Comparison of ENCODE assay signal across 7 mouse cellular contexts in the genomic region with DNA sequence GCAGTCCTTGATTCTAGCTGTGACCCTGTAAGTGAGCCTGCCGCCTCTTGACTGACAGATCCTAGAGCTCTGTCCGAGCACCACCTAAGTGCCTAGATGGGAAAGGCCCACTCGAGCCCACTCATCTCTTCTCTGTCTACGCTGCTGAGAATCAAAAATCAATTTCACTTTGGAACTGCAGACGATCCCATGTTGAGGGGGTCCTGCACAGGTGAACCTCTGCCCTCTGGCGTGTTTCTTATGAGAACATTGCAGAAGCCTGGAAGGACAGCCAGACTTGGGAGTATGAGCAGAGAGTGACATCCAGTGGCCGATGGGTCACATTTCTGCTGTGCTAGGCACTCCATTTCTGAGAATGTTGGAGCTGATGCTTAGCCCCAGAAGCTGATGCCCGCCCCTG. TPM values are rescaled to one million over a fixed set of nuclear protein-coding genes. Genes with fewer than 3 reads are reported as not detected.
DNase-seq lines count a peak whose midpoint lies in the region; TF ChIP-seq lines count a peak whose summit lies in the region.

No protein-coding gene starts in this region.

- in situ Hi-C loops in CH12.LX (cut with MboI; ENCODE audit: low pct_ligation_motif_present, low pct_unique_long_range_greater_than_20kb, low sequenced_read_pairs), result loop anchor here (5.0 to 25.0 kb wide), 4 partner anchors 91 to 781 kb away; no protein-coding TSS in a partner anchor

- no peaks in the 10 kb centered on the region for H3K79me2 ChIP-seq in CH12.LX (replicated peaks; ENCODE audit: control insufficient read depth, extremely low read depth, insufficient read depth, poor library complexity, severe bottlenecking)

- H3K27ac ChIP-seq in CH12.LX (ENCODE audit: insufficient read depth, low read depth), result no peak overlapping the region

- H3K4me3 ChIP-seq in CH12.LX (replicated peaks in 1 of 3; ENCODE audit: low read depth in 2 of 3, low read length in 2 of 3, poor library complexity in 1 of 3), result peak overlapping the region; percentile 18 to 45 (median 41)

- peak; percentile 61 to 98; a peak in 3 of 4 replicates for TF ChIP-seq CTCF in CH12.LX (conservative IDR thresholded peaks at IDR 0.05 in 1 of 2, IDR thresholded peaks at IDR 0.05 in 1 of 2; ENCODE audit: low read depth in 2 of 2, low read length in 2 of 2)

- no peaks in the 10 kb centered on the region for H3K36me3 ChIP-seq in CH12.LX (replicated peaks in 1 of 2; ENCODE audit: control insufficient read depth in 1 of 2, insufficient read depth in 1 of 2, low read length in 1 of 2)

- peak overlapping the region; percentile 95 for H3K4me2 ChIP-seq in CH12.LX (ENCODE audit: insufficient read depth, low read depth, poor library complexity, severe bottlenecking)

- peak; percentile 76 to 78 for DNase-seq in B cell, adult 2 months
- DNase-seq in CH12.LX (ENCODE audit: extremely low read depth), result peak; percentile 89
- DNase-seq in c-Kit-positive CD71-positive TER-119-positive erythroid progenitor cells, embryonic 14.5 days (ENCODE audit: low spot score), result peak; percentile 26
- DNase-seq in heart, adult 9 months (ENCODE audit: low spot score in 2 of 2), result peak; percentile 12 to 39
- peak; percentile 17 to 50 for DNase-seq in kidney, postnatal 36 days
- DNase-seq in lung, postnatal 25 days (ENCODE audit: low spot score), result peak; percentile 75
- DNase-seq in right cerebral cortex, postnatal 14 days, result peak; percentile 16

- peak; percentile 99 for TF ChIP-seq RAD21 in CH12.LX (IDR thresholded peaks at IDR 0.05; ENCODE audit: low read depth, low read length)

- no peaks in the 10 kb centered on the region for H3K27me3 ChIP-seq in CH12.LX (replicated peaks)

- no peaks in the 10 kb centered on the region for H3K9me3 ChIP-seq in CH12.LX (replicated peaks; ENCODE audit: low read length)

- H3K9ac ChIP-seq in CH12.LX (ENCODE audit: insufficient read depth, low read depth), result peak overlapping the region; percentile 66

- dilution Hi-C loops in CH12.LX (cut with MboI; ENCODE audit: extremely low pct_ligation_motif_present, extremely low pct_unique_long_range_greater_than_20kb, low sequenced_read_pairs), result no loop called here

- TF ChIP-seq POLR2A in CH12.LX (IDR thresholded peaks at IDR 0.05; ENCODE audit: low read depth, low read length), result no peak

- H3K4me1 ChIP-seq in CH12.LX (ENCODE audit: control insufficient read depth in 1 of 2, insufficient read depth in 2 of 2), result peaks cover 5 to 31% of the 10 kb centered on the region in 2 experiments; a peak in 3 of 4 replicates

- TF ChIP-seq EP300 in CH12.LX (IDR thresholded peaks at IDR 0.05; ENCODE audit: low read length), result no peak

TF ChIP-seq in CH12.LX, 34 proteins besides CTCF, POLR2A, EP300 and RAD21:
- peak; percentile 46; the same call in 1 of the 2 replicates for TF ChIP-seq MAFK (IDR thresholded peaks at IDR 0.05; ENCODE audit: insufficient replicate concordance, low read length)
- TF ChIP-seq NRF1 (IDR thresholded peaks at IDR 0.05; ENCODE audit: low read depth, low read length), result peak; percentile 34; the same call in 1 of the 2 replicates
- TF ChIP-seq RCOR1 (conservative IDR thresholded peaks at IDR 0.05; ENCODE audit: low read depth, low read length), result no peak
- peak; percentile 63 for TF ChIP-seq IRF4 (IDR thresholded peaks at IDR 0.05; ENCODE audit: low read depth, low read length)
- TF ChIP-seq TBP (conservative IDR thresholded peaks at IDR 0.05; ENCODE audit: low read depth, low read length), result no peak
- TF ChIP-seq TCF12 (IDR thresholded peaks at IDR 0.05; ENCODE audit: low read depth, low read length), result peak; percentile 35; the same call in 1 of the 2 replicates
- TF ChIP-seq KAT2A (IDR thresholded peaks at IDR 0.05; ENCODE audit: insufficient replicate concordance, low read length), result no peak
- peak; percentile 24; the same call in 1 of the 2 replicates for TF ChIP-seq ETS1 (conservative IDR thresholded peaks at IDR 0.05; ENCODE audit: low read depth, low read length)
- no peak for TF ChIP-seq JUN (IDR thresholded peaks at IDR 0.05; ENCODE audit: insufficient read depth, low read depth, low read length)
- TF ChIP-seq HCFC1 (IDR thresholded peaks at IDR 0.05; ENCODE audit: low read depth, low read length), result no peak
- peak; percentile 58 for TF ChIP-seq MYC (IDR thresholded peaks at IDR 0.05; ENCODE audit: low read depth, low read length)
- peak; percentile 48; the same call in 1 of the 2 replicates for TF ChIP-seq BHLHE40 (IDR thresholded peaks at IDR 0.05; ENCODE audit: low read depth, low read length)
- TF ChIP-seq SIN3A (IDR thresholded peaks at IDR 0.05; ENCODE audit: low read length), result peak; percentile 64; the same call in 1 of the 2 replicates
- peak; percentile 63 for TF ChIP-seq MXI1 (IDR thresholded peaks at IDR 0.05; ENCODE audit: low read depth, low read length)
- peak; percentile 99 for TF ChIP-seq SMC3 (IDR thresholded peaks at IDR 0.05; ENCODE audit: low read depth, low read length)
- TF ChIP-seq POLR2AphosphoS2 (IDR thresholded peaks at IDR 0.05; ENCODE audit: low read depth, low read length), result no peak
- TF ChIP-seq E2F4 (IDR thresholded peaks at IDR 0.05; ENCODE audit: insufficient replicate concordance, low read depth, low read length), result no peak
- peak; percentile 89 for TF ChIP-seq ZC3H11A (IDR thresholded peaks at IDR 0.05; ENCODE audit: low read depth, low read length)
- TF ChIP-seq MAX (IDR thresholded peaks at IDR 0.05; ENCODE audit: low read length), result 0 out of 2 replicates have a peak, but pooled peaks have one; percentile 30
- TF ChIP-seq MAZ (IDR thresholded peaks at IDR 0.05; ENCODE audit: low read depth, low read length), result no peak
- TF ChIP-seq ZMIZ1 (IDR thresholded peaks at IDR 0.05; ENCODE audit: low read depth, low read length), result peak; percentile 57; the same call in 1 of the 2 replicates
- TF ChIP-seq ELF1 (IDR thresholded peaks at IDR 0.05; ENCODE audit: low read depth, low read length), result no peak
- TF ChIP-seq CHD2 (IDR thresholded peaks at IDR 0.05; ENCODE audit: low read length), result no peak
- no peak for TF ChIP-seq USF1 (IDR thresholded peaks at IDR 0.05; ENCODE audit: low read depth, low read length)
- TF ChIP-seq GABPA (IDR thresholded peaks at IDR 0.05; ENCODE audit: insufficient replicate concordance, low read depth, low read length), result no peak
- TF ChIP-seq USF2 (conservative IDR thresholded peaks at IDR 0.05; ENCODE audit: low read depth, low read length), result no peak
- TF ChIP-seq CHD1 (IDR thresholded peaks at IDR 0.05; ENCODE audit: low read depth, low read length), result no peak
- TF ChIP-seq MEF2A (IDR thresholded peaks at IDR 0.05; ENCODE audit: borderline replicate concordance, low read depth, low read length), result peak; percentile 44; the same call in 1 of the 2 replicates
- TF ChIP-seq PAX5 (IDR thresholded peaks at IDR 0.05; ENCODE audit: low read length), result no peak
- no peak for TF ChIP-seq UBTF (IDR thresholded peaks at IDR 0.05; ENCODE audit: low read depth, low read length)
- no peak for TF ChIP-seq ZKSCAN1 (IDR thresholded peaks at IDR 0.05; ENCODE audit: borderline replicate concordance, low read depth, low read length)
- no peak for TF ChIP-seq JUND (conservative IDR thresholded peaks at IDR 0.05; ENCODE audit: low read depth, low read length)
- TF ChIP-seq NELFE (IDR thresholded peaks at IDR 0.05; ENCODE audit: low read depth, low read length), result peak; percentile 67; the same call in 1 of the 2 replicates
- no peak for TF ChIP-seq ZNF384 (IDR thresholded peaks at IDR 0.05; ENCODE audit: low read depth, low read length)

RNA-seq across cellular contexts. Expression of gene Il20ra, which starts 19.4 kb away (rescaled TPM):
- not detected in 2 replicates for total RNA-seq in CH12.LX (2012; rRNA removed)
- total RNA-seq in CH12.LX (2014; rRNA removed), result not detected in 2 replicates
- not detected in 2 replicates for polyA plus RNA-seq in CH12.LX (2012; ENCODE audit: insufficient read length, low read depth)

Comparison
In these comparisons a context has a peak if more than half of its experiments do, and no peak if none do; other contexts are left out.
1. DNase-seq: peak in every context shown above with its lines; median percentile 89 in CH12.LX; 77 in B cell, adult 2 months; 75 in lung, postnatal 25 days; 34 in kidney, postnatal 36 days; 26 in c-Kit-positive CD71-positive TER-119-positive erythroid progenitor cells, embryonic 14.5 days; 26 in heart, adult 9 months; 16 in right cerebral cortex, postnatal 14 days.